Mouse (Mus musculus) 416B (cell line): ENCODE data around the gene Gstcd.

Source experiments
- DNase-seq: peaks from one replicate; pipeline ENCODE4 v3.0.0; 2011; ENCODE audit warnings: low read depth

The Gstcd gene

DNA sequence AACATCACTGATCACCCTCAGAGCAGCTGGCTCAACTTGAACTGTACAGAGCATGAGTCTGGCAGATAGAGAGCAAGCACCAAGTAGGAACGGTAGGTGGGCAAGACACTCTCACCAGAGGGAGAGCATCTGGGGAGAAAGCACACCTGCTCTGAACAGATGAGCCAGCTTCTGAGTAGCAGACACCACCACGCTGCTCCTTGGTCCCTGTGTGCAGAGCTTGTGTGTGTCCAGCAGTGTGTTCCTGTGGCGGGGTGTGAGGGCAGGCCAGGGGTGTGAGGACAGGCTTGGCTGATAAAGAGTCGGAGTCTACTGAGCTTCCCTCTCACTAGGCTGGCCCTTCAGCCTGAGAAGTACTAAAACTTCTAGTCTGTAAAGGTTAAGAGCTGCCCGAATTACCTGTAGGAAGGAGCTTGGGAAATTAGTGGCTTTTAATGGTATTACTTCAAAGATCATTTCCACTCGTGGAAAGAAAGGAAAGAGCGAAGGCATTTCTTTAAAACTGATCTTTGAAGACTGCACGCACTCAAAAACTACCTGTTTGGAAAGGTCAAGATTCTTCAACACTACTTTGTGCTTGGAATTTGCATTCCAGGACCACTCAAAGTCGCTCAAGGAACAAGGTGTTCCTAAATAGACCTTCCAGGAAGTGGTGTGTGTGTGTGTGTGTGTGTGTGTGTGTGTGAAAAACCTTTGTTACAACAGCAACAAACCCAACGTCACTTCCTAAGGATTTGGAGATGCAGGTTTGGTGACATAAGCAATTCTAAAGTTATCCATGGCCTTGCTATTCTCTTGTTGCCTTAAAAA is 151.4 kb downstream of the Gstcd start:
- DNase-seq: no peak

DNA sequence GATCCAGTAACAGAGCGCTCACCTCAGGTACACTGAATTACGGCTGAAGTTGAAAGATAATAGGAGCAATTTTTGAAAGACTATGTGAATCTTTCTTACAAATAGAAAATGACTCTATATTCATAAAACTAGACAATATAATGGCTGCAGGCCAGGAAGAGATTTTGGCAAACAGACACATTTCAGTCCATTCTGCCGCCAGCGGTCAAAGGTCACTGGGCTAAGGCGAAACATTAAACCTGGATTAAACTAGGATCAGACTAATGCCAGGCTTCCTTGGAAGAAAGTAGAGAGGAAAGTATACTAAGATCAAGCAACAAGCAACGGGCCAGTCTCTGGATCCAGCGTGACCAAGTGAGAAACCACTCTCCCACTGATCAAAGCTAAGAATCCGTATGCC is 152.8 kb downstream of the Gstcd start:
- no peak for DNase-seq

DNA sequence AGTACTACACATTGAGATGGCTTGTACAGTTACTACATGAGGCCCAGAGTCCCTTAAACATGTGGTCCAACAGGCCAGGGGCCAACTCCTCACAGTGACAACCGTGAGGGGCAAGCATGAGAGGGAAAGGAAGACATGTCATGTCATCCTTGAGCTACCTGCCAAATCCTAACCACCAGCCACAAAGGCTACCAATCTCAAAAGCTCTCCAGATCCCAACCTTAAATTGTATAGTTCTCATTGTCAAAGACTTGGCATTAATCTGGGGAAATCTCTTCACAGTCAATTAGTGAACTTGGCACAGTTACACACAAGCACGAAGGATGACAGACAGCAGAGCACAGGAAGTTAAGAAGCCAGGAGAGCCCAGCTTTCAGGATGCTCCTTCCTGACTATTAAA is 157.2 kb downstream of the Gstcd start:
- DNase-seq: no peak
